Mouse (Mus musculus): ENCODE results near the gene Banf2. TPM values are rescaled to one million over a fixed set of nuclear protein-coding genes. Genes with fewer than 3 reads are reported as not detected.

The Banf2 gene
- total RNA-seq (2023) = not detected

GRCm38 (mm10) chr2:144032664-144033063 is at the start of gene Banf2:
TSS of gene Banf2 (plus strand) at chr2:144033059.

GRCm38 (mm10) chr2:144011080-144011551 is 21.7 kb upstream of the Banf2 start, which contains the start of gene Rrbp1:
TSS of gene Rrbp1 (minus strand) at chr2:144011263.

Other genes starting within 250 kb of the Banf2 start
- gene Bfsp1, start 169.9 kb upstream of the Banf2 start, total RNA-seq (2023) = 1 to 10 TPM; 2.4 to 2.9 TPM
- gene Dstn, start 117.7 kb upstream of the Banf2 start, total RNA-seq (2023) = 100 to 1,000 TPM; 100 to 109 TPM
- 100 to 1,000 TPM; 368 to 410 TPM for gene Rrbp1, start 21.8 kb upstream of the Banf2 start, total RNA-seq (2023)
- 1 to 10 TPM; 7.9 to 8.3 TPM for gene Mgme1, start 237.6 kb downstream of the Banf2 start, total RNA-seq (2023)
- gene Snx5, start 237.8 kb downstream of the Banf2 start, total RNA-seq (2023) = 100 to 1,000 TPM; 288 to 335 TPM